Mouse (Mus musculus) layer of hippocampus, adult 11-12 months (tissue): ENCODE data around the gene Mpig6b.
"Not testable (repeated sequence)": the region's sequence is repeated elsewhere in the genome, so short reads cannot be mapped to it uniquely, and the experiment has no call there.

Experiments used
- DNase-seq: peaks from one replicate; pipeline ENCODE4 v3.0.0; 2022; ENCODE audit warnings: low spot score

The Mpig6b gene

GRCm38 (mm10) chr17:35034896-35035295 lies 31.1 kb downstream of the Mpig6b start:
- DNase-seq = no peak

- DNase-seq = not testable (repeated sequence)
Measured at GRCm38 (mm10) chr17:35033703-35034102, 32.3 kb downstream of the Mpig6b start.

- DNase-seq = no peak
Measured at GRCm38 (mm10) chr17:35032323-35032870, 33.6 kb downstream of the Mpig6b start.

- DNase-seq = no peak
Measured at GRCm38 (mm10) chr17:35031880-35032279, 34.1 kb downstream of the Mpig6b start.

- DNase-seq = no peak
Measured at GRCm38 (mm10) chr17:35031272-35031671, 34.7 kb downstream of the Mpig6b start.

- no peak for DNase-seq
Measured at GRCm38 (mm10) chr17:35029691-35030532, 36.1 kb downstream of the Mpig6b start.

- no peak for DNase-seq
Measured at GRCm38 (mm10) chr17:35028315-35028714, 37.7 kb downstream of the Mpig6b start.

- DNase-seq = peak; percentile 61
Measured at GRCm38 (mm10) chr17:35027277-35028068, 38.5 kb downstream of the Mpig6b start, which contains the start of gene Sapcd1. Sapcd1 (minus strand) TSS chr17:35028016.

GRCm38 (mm10) chr17:35026206-35026605 lies 39.8 kb downstream of the Mpig6b start:
- DNase-seq = no peak

- no peak for DNase-seq
Measured at GRCm38 (mm10) chr17:35024691-35025488, 41.1 kb downstream of the Mpig6b start.

GRCm38 (mm10) chr17:35024261-35024660 lies 41.7 kb downstream of the Mpig6b start:
- no peak for DNase-seq

GRCm38 (mm10) chr17:35023756-35024155 lies 42.2 kb downstream of the Mpig6b start:
- no peak for DNase-seq

- no peak for DNase-seq
Measured at GRCm38 (mm10) chr17:35023221-35023620, 42.8 kb downstream of the Mpig6b start.

GRCm38 (mm10) chr17:35022541-35023060 lies 43.4 kb downstream of the Mpig6b start:
- no peak for DNase-seq

GRCm38 (mm10) chr17:35021842-35022477 lies 44.0 kb downstream of the Mpig6b start:
- DNase-seq = no peak

- peak; percentile 91 for DNase-seq
Measured at GRCm38 (mm10) chr17:35021163-35021808, 44.7 kb downstream of the Mpig6b start.

- DNase-seq = no peak
Measured at GRCm38 (mm10) chr17:35020551-35020950, 45.4 kb downstream of the Mpig6b start.

- no peak for DNase-seq
Measured at GRCm38 (mm10) chr17:35019894-35020293, 46.1 kb downstream of the Mpig6b start.

- DNase-seq = no peak
Measured at GRCm38 (mm10) chr17:35018171-35018570, 47.8 kb downstream of the Mpig6b start.

- DNase-seq = no peak
Measured at GRCm38 (mm10) chr17:35017706-35018030, 48.3 kb downstream of the Mpig6b start.
